Mouse (Mus musculus): ENCODE results near the gene Wscd1.
A peak's percentile ranks its signal among the peaks of the same experiment; 100 is the strongest.

Wscd1 gene

GRCm38 (mm10) chr11:71749671-71750070 is at the start of gene Wscd1:
Wscd1 (plus strand) TSS chr11:71749920.
- DNase-seq (ENCODE audit: low read depth), result no peak

DNA sequence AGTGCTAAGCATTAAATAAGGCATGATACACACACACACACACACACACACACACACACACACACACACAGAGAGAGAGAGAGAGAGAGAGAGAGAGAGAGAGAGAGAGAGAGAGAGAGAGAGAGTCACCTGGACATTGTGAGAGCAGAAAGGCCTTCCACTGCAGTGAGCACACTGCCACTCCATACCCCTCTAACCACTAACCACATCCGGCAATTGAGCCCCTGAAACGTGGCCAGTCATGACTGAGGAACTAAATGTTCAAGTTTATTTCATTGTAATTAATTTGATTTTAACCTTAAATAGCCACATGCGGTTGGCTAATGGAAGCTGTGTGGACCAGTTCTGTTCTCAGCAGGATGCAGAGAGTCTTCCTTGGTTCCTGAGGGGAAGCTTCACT is 21.7 kb upstream of the Wscd1 start:
- DNase-seq (ENCODE audit: low read depth), result peak; percentile 71

DNA sequence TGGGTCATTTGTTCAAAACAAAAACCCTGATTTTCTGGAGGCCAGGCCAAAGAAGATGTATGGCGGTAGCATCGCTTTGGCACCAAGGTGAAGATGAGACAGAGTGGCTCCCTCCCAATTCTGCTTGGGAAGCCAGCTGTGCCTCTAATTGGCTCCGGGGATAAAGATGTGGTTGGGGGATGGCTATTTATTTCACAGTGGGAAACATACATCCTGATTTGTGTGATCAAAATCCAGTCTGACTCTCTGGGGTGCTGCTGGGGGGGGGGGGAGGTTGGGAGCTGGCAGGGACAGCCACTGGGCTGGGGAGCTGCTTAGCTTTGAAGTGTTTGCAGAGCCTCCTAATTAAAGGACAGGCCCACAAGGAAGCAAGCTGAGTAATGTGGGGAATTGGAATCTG is 20.4 kb upstream of the Wscd1 start:
- no peak for DNase-seq (ENCODE audit: low read depth)

DNA sequence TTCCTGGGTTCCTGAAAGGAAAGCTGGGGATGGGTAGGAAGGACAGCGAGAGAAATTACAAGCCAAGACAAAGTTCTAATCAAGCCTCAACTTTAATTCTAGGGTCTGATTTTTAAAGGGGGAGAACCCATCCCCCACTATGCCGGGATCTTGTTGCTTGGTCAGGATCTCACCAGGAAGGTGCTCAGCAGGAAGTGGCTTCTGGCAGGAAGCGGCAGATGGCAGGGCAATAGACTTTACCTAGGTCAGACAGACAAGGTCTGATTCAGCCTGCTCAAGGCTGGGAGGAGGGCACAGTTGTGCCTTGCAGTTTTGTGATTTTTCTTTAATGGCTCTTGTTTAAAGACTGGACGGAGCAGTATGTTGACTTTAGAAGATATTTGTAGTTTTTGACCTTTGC is 15.9 kb upstream of the Wscd1 start:
- peak; percentile 4 for DNase-seq (ENCODE audit: low read depth)

DNA sequence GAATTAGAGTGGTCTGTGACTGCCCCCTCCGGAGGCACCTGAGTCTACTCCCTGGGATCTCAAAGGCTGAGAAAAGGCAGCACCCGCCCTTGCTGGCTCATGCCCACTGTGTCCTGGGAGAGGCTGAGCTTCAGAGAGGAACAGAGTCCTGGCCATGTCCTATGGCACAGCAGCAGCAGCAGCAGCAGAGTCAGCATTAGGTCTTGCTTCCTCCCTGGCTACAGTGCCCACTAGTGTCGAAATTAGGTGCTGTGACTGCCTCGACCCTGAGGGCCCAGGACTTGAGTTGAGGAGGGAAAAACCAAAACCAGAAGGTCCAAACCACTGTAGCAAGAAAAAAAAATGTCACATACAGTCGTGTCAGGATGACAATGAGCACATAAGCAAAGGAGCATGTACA is 12.6 kb upstream of the Wscd1 start:
- peak; percentile 17 for DNase-seq (ENCODE audit: low read depth)

DNA sequence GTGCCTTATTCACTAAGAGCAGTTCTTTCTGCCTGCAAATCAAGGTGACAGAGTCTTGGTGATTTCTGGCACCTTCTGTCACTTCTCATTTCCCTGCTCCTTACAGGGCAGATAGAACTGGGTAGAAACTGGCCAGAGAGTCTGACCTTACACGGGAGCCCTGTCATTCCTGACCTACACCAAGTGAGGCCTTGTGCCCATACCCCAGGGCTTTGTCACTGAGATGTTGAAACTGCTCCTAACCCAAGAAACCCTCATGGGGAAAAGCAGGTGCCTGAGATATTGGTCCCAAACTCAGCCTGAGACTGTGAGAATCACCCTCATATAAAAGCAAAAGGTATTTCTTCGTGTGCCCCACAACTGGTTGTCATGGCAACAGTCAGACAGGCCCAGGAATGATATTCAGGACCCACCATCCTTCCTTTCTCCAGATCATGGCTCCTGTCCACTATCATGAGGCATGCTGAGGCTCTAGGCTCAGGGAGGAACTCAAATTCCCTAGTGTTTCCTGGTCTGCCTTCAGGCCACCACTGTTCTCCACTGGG is 11.1 kb upstream of the Wscd1 start:
- DNase-seq (ENCODE audit: low read depth), result no peak

- DNase-seq (ENCODE audit: low read depth), result no peak
Observed at GRCm38 (mm10) chr11:71745875-71746274, 3.8 kb upstream of the Wscd1 start.

DNA sequence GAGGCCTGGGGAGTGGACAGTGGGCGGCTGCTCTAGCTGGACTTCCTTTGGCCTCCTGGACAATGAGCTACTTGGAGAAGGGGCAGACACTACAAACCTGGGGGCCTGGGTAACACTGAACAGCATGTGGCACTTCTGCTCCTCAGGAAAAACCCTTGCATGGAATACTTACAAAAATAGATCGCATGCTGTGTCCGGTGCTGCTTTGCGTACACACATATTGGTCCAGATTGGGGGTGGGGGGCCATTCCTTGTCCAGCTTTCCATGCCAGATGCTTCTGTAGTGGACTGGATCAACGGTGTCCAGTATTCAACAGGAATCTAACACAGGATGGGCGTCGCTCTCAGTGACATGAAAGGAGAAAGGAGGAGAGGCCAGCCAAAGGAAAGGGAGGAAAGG is 2.0 kb upstream of the Wscd1 start:
- DNase-seq (ENCODE audit: low read depth), result no peak

GRCm38 (mm10) chr11:71750534-71751173 is 934 bp downstream of the Wscd1 start:
- DNase-seq (ENCODE audit: low read depth), result no peak

- no peak for DNase-seq (ENCODE audit: low read depth)
Observed at GRCm38 (mm10) chr11:71751174-71751611, 1.5 kb downstream of the Wscd1 start.

- no peak for DNase-seq (ENCODE audit: low read depth)
Observed at GRCm38 (mm10) chr11:71751689-71752088, 2.0 kb downstream of the Wscd1 start.

DNA sequence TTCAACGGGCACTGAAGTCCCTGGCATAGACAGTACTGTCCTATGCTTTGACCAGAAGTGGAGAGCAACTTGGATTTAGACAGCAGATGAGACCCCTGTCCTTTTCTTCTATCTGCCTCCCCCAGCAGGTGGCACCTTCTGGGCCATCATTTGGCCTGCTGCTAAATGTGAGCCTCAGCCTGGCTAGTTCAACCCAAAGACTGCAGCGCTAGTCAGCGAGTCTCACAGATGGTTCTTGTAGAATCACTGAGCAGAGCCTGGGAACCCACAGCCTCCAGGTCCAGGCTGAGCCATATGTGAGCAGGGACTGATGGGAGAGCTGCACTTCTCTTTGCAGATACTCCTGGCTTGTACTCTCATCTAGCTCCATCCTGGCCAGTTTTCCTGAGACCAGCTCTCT is 2.9 kb downstream of the Wscd1 start:
- DNase-seq (ENCODE audit: low read depth), result no peak

DNA sequence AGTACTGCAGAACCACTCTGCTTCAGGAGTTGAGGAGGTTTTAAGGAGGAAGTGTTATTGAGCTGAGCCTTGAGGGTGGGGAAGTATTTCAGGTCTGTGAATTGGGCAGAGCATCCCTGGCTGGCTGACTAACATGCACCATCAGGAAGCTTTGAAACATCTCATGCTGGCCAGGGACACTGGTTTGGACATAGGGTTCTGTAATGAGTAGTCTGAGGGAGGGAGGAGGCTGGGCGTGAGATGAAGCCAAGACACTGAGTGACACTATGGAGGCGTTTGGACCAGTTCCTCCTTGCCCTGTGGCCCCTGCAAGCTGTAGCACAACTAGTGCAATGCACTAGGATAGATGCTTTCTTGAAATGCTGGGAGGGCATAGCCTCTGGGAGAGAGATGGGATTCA is 5.4 kb downstream of the Wscd1 start:
- no peak for DNase-seq (ENCODE audit: low read depth)

DNA sequence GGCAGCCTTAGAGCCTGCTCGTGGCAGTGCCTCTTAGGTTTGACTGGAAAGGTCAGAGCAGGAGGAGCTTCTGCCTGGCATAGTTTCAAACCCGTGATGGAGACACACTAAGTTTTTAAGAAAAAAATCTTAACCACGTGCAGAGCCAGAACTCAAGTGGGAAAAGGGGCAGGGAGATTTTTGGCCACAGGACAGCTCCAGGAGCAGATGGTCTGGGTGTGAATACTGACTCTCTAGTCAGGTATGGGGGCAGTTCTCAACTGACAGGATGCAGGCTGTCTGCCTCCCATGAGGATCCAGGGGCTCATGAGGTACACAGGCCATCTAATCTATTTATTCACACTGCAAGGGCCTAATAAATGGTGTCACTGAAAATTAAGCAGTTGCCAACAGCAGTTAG is 6.6 kb downstream of the Wscd1 start:
- no peak for DNase-seq (ENCODE audit: low read depth)

- no peak for DNase-seq (ENCODE audit: low read depth)
Observed at GRCm38 (mm10) chr11:71758211-71759110, 8.7 kb downstream of the Wscd1 start.

DNA sequence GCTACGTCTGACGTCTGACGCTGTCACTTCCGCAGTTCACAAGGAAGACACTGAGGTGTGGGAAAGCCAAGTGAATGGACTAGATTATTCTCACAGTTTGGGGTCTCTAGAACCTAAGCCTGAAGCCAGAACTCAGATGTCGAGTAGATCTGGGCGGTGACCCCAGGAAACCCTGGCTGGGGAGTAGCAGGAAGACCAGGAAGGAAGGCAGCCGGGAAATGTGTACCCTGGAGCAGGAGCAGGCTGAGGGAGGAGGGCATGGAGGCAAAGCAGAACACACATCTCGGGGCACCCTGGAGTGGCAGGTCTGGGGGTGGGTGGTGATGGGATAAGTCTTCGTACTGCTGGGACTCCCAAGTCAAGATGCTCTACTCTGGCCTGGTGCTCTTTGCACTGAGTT is 11.3 kb downstream of the Wscd1 start:
- no peak for DNase-seq (ENCODE audit: low read depth)

- no peak for DNase-seq (ENCODE audit: low read depth)
Observed at GRCm38 (mm10) chr11:71763154-71763553, 13.4 kb downstream of the Wscd1 start.

DNA sequence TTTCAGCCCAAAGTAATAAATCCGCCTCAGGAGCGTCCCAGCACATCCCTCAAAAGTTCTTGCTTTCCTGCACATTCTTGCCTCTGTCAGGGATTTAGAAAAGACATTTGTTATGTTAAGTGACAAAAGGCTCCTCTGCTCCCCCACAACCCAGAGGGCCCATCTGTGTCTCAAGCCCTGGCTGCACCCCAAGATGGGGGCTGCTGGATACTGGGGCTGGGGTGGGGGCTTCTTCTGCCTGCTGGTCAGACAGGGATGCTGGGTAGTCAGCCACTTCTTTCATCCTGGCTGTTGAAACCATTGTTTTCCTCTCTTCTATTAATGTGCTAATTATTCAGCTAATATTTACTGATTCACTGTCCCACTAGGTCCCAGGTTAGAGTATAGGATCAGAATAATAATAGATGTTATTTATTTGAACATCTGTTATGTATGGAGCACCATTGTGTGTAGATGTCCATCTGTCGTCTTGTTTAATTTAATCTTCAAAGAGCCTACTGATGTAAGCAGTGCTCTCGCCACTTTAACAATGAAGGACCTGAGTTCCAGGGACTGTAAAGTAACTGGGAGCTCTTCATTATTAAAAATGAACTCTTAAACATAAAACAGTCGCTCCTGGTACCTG is 14.0 kb downstream of the Wscd1 start:
- DNase-seq (ENCODE audit: low read depth), result no peak

DNA sequence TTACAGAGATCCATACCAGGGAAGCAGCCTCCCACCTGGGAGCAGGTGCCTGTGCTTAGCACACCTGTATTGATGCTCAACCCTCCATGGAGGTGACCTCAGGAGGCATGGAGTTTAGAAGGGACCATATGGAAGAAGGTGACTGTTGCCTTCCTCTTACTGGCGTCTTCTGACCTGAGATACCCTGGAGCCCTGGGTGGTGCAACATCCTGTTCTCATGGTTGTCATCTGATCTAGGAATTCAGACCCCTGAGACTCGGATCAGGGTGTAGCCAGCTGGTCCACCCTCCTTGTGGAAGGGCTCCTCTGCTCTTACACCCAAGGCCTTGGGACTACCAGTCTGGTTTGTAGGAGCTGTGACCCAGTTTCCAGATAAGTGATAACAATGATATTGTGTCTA is 15.0 kb downstream of the Wscd1 start:
- DNase-seq (ENCODE audit: low read depth), result no peak

GRCm38 (mm10) chr11:71765335-71765734 is 15.6 kb downstream of the Wscd1 start:
- DNase-seq (ENCODE audit: low read depth), result no peak

DNA sequence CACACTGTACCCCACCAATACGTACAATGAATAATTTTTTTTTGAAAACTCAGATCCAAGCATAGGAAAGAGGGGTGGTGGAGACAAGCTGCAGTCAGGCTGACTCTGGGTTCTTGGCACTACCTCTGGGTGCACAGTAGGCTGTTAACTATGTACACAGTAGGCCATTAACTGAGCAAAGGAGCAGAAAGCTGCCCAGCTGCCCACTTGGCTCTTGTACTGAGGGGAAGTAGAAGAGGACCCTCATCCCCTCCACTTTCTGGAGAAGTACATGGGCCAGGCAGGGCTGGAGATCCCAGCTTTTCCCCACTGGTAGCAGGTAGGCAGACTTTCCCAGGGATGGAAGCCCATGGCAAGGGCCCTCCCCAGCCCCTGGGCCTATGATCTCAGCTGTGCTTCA is 16.7 kb downstream of the Wscd1 start:
- no peak for DNase-seq (ENCODE audit: low read depth)

- no peak for DNase-seq (ENCODE audit: low read depth)
Observed at GRCm38 (mm10) chr11:71767726-71768125, 18.0 kb downstream of the Wscd1 start.

DNA sequence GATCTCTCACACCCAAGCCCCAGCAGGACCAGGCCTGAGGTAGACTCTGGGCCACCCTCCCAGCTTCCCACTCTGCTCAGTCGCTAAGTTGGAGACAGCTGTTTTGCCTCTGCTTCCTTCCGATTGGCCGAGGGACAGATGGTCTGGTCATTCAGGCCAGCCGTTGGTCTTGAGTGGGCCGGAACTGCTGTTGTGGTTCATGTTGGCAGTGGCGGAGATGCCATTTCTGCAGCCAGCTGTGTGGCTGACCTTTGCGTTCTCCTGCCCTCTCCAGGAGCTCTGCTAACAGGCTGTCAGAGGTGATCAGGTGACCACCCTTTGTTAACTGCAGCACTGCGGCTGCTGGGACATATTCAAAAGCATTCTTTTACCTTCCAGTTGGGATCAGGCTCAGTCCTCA is 20.0 kb downstream of the Wscd1 start:
- DNase-seq (ENCODE audit: low read depth), result no peak

Measured in 416B (cell line).